Mouse (Mus musculus): ENCODE results near the gene Tdg.

GRCm38 (mm10) chr10:82639032-82639698 lies 9.5 kb downstream of the Tdg start:
- no peak for TF ChIP-seq HCFC1 (IDR thresholded peaks at IDR 0.05; ENCODE audit: borderline replicate concordance, insufficient read depth, low read length)
- TF ChIP-seq ZNF384 (IDR thresholded peaks at IDR 0.05; ENCODE audit: low read depth, low read length) = no peak
- TF ChIP-seq MAFK (IDR thresholded peaks at IDR 0.05; ENCODE audit: insufficient read depth, low read depth, low read length) = no peak
- no peak for TF ChIP-seq CHD2 (IDR thresholded peaks at IDR 0.05; ENCODE audit: low read depth, low read length)
- no peak for TF ChIP-seq ZC3H11A (IDR thresholded peaks at IDR 0.05; ENCODE audit: borderline replicate concordance, low read depth, low read length)

All from ES-E14 (cell line).